Mouse (Mus musculus): Measurements from ENCODE around the gene Prlh.

Prlh gene

DNA sequence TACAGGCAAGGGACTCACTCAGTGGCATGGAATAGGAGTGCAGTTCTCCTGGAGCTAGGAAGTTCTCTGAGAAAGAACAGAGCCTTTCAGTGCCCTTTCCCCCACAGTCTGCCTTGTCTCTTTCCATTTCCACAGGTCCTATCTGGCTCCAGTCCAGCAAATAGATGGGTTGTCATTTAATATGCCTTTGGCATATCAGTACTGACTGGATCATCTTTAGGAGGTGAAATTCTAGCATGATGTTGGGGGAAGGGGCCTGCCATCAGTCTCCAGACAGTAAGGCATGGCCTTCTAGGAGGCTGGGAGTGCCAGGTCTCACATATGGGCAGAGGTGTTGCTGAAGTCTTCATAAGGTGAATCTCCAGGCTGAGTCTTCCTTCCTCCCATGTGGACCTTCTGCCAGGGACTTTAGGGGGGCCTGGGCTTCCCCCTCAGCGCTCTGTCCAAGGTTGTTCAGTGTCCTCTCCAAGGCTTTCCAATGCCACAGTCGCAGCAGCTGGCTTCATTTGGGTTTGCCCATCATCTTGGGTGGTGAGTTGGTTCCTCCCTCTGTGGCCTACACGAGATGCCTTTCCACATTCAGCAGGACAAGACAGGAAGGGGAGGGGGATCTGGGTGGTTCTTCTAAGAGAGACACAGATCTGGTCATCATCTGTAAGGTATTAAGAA is 49.1 kb downstream of the Prlh start:
- DNase-seq = no peak

GRCm38 (mm10) chr1:91002641-91003040 is 49.7 kb downstream of the Prlh start:
- no peak for DNase-seq
